Mouse (Mus musculus) fibroblast of lung, adult 2 months (primary cell): Measurements from ENCODE around the gene Ddx56.

Experiments
- DNase-seq: peaks from one replicate; pipeline ENCODE4 v3.0.0-alpha.2; 2011; ENCODE audit warnings: low read depth

Ddx56 gene

DNA sequence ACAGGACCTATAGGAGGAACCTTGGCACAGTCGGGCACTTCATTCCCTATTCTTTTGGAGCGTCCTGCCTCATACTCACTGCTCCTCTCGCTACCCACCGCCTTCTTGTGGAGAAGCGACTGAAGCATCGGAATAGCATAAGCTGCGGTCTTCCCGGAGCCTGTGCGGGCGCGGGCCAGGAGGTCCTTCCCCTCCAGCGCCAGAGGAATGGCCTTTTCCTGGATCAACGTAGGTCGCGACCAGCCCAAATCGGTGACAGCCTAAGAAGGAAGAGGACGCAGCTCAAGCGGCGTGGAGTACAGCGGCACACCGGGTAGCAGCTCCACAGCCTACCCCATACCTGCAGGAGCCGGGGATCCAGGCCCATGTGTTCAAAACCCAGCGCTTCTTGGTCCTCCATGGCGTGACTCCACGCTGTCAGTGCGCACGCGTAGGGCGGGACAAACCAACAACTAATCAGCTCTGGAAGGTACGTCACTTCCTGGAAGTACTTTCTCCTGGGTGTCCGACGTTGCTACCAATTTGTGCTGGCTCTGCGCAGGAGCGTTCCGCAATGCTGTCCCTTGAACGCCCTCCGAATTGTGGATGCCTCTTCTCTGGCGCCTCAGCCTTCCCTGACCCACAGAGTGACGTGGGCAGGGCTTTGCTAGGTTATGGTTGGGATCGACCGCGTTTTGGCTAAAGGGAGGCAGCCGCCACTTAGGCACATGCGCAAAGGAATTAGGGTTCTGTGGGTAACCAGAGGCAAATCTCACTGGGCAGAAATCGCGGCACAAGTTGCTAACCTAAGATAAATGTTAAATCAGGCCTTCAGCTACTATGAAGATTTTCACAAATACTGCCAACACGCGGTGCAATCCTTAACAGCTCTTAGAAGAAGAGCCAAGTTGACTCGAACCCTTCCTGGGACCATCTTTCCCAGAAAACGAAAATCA lies at the start of gene Ddx56:
Gene Ddx56, minus strand, starts transcription at position 453 of the 935 bp plus-strand sequence.
- peak; percentile 87 for DNase-seq

DNA sequence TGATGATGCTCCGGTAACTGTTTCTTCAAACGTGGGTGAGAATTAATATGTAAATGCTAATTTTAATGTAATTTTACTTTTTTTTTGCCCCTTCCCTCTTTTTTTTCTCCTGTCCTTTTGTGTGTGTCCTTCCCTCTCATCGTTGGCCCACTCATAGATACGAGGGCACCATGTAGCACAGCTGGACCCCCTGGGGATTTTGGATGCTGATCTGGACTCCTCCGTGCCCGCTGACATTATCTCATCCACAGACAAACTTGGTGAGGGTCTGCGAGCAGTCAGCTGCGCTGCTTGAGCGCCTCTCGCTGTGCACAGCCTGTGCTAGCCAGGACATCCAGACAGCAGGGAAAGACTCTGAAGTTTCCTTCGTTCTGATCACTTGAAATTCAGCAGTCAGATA lies 49.2 kb upstream of the Ddx56 start:
- no peak for DNase-seq

DNA sequence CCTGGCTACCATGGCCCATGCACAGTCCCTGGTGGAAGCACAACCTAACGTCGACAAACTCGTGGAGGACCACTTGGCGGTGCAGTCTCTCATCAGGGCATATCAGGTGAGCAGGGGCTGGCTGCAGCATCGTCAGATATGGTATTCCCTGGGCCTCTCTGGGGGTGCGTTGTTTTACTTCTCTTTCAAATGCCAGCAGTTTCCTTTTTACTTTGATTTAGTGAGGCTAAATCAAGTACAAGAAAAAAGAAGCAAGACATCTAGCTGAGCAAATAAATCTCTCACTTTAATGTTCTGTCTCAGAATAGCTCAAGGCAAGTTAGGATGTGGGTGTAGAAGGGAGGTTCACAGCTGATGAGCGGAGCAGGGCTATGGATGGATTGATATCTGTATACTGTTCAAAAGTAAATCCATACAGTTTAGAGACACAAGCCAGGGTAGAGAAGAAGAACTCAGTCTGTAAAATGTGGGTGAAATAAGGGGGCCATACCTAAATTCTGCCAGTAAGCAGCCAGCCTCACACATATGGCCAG lies 46.4 kb upstream of the Ddx56 start:
- DNase-seq: no peak

DNA sequence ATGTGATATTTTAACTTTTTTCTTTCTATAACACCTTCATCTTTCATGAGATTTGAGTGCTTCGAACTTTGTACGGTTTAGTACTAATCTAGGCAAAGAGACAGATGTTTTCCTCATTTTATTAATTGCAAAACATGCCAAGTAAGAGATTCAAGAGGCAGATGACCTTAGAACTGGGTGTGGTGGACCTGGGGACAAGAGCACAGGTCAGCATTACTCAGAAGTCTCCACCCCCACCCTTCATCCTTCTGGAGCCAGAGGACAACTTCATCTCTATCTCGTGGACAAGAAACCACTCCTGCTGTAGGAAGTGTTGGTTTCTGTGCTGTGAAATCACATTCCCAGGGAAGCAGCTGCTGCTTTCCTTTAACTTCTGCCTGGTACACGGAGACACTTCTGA lies 40.6 kb upstream of the Ddx56 start:
- DNase-seq: no peak

DNA sequence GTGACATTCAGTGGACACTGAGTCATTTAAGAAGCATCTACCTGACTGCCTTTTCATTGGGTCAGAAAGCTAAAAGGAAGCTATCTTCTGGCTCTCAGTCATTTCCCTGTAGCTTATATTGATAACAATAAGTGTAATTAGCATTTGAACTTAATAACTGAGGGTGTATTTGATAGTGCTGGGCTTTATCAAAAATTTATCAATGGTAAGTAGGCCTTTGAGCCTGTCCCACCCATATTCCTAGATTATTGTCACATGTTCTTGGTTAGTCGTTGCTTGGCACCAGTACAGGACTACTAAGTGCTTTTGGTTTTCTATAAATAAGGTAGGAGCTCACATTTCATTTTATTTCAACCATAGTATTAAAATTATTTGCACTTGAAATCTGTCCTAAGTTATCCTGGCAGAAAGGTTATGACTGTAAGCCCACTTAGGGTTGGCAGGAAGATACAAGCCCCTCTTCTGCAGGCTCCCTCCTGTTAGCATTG lies 38.4 kb upstream of the Ddx56 start:
- no peak for DNase-seq

DNA sequence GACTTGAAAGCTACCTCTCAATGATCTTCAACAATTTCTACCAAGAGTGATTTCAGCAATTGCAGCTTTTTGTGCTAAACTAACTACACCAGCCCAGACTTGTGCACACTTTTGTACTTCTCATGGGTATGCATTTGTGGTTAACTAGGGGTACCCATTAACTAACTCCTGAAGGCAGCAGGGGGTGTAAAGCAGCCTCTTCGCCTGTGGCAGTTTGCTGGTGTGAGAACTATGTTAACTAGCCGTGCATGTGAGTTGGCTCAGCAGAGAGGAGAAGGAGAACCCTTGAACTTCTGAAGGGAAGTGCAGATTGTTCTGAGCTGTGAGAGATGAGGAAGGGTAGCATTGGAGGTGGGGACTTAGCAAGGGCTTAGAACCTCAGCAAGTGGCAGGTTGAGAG lies 35.2 kb upstream of the Ddx56 start:
- no peak for DNase-seq

DNA sequence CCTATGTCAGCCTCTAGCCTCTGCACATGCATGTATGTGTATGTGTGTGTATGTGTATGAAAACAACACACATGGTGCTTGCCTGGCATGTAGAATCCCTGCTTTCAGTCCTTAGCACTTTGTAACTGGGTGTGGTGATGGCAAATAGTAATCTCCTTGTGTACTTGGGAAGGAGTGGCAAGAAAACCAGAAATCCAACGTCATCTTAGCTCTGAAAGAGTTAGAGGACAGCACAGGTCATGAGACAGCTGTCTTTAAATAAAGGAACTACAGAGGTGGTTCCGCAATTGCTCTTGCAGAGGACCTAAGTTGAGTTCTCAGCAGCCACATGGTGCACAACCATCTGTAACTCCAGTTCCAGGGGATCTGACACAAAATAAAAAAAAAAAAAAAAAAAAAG lies 31.9 kb upstream of the Ddx56 start:
- no peak for DNase-seq

DNA sequence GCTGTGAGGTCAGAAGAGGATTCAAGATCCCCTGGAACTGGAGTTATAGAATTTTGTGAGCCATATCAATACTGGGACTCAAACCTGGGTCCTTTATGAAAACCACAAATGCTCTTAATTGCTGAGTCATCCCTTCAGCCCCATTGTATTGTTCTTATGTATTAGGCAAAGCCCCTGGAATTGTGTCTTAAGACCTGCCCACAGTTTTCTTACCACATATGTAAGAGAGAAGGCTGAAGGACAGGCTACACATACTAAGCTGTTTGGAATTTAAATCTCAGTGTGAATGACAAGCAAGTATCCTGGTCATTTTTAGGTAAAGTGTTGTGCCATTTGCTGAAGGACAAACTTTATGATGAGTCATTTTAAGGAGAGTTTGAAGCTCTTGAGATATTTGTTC lies 28.5 kb upstream of the Ddx56 start:
- DNase-seq: no peak

DNA sequence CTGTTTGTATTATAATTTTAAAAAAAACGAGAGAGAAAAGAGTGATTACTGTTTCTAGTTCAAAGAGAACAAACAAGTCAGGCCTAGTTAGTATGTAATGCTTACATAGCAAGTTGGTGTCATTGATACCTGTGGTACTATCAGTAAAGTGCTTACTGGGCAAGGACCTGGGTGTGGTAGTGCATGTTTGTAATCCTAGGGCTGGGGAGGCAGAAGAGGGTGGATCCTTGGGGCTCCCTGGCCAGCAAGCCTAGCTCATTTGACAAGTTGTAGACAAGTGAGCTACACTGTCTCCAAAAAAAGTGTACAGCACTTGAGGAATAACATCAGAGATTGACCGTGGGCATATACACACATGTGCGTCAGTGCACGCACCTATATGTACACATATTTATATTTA lies 27.1 kb upstream of the Ddx56 start:
- no peak for DNase-seq

DNA sequence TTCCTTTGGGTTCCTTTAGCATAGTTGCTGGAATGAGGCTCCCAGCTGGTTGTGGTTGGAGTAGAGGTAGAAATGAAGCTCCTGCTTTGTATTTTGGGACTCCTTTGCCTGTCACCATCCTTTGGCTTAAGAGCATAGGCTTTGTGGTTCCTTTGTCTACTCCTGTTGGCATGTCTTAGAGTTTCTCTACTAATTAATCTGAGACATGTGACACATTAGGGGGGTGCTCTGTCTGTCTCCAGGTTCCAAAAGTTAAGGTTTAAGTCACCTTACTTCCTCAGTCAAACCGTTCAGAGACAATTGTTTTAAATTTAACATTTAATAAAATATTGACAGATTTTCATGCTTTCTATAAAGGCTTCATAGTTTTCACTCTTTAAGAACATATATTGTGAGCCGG lies 26.0 kb upstream of the Ddx56 start:
- DNase-seq: no peak

DNA sequence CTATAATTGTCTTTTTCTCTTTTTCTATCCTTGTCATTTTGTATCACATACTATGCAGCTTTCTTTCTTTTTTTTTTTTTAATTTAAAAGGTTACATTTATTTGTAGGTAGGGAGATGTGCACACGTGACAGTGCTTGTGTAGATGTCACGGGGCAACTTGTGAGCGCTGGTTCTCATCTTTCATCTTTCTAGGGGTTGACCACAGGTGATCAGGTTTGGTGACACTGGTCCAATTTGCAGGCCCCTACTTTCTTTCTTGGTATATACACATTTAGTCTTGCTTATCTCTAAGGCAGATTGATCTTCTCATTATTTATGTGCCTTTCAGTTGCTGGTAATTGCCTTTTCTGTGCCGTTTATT lies 25.4 kb upstream of the Ddx56 start:
- DNase-seq: no peak

DNA sequence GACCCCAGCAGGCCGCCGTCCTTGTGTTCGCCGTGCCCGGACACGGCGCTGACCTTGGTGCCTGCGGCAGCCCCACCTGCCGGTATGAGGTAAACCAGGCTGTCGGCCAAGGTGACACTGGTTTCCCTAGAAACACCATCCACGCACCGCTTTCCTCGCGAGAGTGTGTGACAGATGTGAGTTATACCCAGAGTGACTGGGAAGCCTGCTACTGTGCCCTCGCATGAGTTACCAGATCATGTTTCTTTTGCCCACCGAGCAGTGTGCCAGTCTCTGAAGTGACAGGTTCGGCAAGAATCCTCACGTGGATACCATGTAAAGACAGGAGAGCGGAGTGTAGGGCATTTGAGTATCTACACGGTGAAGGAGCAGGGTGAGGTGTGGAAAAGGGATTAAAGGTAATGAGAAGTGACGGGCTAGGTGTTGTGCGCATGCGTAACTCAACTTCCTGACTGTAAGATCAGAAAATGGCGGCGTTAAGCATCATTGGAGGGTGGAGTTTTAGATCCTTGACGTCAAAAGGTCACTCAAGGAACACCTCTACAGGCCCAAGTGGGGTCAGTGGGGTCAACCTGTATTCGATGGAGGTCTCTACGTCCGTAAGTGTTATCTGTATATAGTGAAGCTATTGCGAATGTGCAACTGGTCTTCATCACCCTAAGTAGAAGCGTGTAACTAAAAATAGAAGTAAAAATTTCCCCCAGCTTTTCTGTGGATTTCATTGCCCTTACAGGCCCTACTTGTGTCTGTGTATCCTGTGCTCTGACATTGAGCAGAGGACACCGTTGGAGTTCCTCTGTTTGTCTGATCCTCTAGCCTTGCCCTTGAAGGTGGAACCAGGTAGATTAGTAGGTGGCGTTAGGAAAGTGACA lies 24.8 kb upstream of the Ddx56 start:
- peak; percentile 64 for DNase-seq

DNA sequence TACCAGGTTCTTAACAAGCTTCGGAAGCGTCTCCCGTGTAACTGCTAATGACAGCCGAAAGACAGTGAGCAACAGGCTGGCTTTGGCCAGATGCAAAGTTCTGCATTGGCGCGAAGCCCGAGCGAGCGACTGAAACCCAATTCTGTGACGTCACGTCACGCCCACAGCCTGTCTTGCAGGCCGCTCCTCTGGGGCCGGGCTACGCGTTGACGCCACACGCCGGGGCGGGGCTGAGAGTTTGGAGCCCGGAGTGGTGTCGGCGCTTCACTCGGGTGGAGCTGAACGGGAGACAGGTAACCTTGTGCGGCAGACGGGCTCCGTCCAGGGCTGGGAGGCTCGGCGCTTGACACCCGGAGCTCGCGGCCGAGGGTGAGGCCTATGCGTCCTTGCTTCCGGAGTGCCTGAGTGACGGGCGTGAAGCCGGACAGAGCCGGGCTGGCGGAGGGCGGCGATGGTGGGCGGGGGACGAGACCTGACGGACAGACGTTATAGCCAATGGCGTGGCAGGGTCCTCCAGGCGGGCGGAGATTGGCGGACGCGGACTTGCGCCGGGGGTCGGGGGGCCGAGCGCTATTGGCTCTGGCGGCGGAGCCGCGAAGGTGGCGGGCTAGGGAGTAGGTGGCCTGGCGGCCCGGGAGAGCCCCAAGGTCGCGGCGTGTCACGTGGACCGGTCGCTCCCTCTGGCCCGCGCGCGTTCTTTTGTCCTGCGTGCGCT lies 24.0 kb upstream of the Ddx56 start, which contains the start of gene Ogdh:
Gene Ogdh, plus strand, starts transcription at position 233 of the 715 bp plus-strand sequence.
- peak; percentile 86 for DNase-seq

DNA sequence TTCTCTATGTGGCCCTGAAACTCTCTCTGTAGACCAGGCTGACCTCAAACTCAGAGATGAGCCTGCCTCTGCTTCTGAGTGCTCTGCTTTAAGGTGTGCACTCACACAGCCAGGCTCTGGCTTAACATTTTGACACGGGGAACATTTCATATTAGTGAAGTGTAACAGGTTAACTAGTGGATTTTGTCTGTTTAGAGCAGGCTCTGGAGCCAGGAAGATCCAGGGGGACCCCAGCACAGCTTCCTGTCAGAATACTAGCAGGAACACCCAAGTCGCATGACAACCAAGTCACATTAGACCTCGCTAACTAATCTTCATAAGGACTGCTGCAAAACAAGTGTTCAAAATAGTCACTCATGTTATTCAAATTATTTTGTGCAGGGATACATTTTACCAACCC lies 23.3 kb upstream of the Ddx56 start:
- no peak for DNase-seq

DNA sequence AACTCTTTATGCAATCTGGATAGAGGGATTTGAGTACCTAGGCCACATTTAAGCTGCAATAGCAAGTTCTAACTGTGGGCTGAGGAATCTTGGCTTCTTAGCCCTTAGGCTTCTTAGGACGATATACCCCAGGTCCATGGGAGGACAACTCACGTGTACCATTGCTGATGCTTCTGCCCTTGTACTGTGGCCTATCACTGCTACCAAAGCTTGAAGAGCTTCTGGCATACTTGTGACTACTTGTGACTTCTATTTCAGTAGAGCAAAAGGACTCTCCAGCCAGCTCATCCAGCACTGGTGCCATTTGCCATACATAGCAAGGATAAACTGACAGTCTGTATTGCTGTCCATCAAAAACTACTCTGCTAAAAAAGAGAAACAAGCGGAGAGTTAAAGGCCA lies 22.6 kb upstream of the Ddx56 start:
- DNase-seq: no peak

DNA sequence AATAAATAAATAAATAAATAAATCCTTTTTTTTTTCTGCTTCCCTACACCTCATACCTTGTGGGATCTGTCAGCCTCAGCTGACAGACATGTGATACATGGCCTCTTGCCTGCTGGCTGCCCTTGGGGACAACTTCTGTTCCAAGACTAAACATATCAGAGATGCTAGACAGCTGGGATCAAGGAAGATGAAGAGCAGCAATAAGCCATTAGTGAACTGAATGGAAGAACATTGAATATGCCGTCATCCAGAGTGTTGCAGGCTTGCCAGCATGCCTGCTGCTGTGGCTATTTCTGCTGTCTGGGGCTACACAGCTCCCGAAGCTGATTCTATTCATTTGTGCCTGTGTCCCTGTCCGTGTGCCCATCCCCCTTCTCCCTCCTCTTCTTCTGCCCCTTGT lies 15.4 kb upstream of the Ddx56 start:
- no peak for DNase-seq

DNA sequence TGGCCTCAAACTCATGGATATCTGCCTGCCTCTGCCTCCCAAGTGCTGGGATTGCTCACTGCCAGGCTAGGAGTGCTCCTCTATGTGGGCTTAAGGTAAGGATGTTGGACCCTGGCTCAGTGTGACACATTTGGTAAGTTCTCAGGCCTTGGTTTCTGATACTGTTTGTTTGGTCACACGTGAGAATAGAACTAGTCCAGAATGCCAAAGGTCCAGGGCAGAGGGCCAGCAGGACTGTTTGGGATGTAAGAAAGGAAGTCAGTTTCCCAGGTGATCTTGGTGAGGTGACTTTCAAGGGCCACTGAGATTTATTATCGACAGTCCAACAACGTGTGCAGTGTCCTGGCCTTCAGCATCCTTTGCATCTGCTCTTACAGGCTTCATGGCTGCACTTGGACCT lies 8.9 kb upstream of the Ddx56 start:
- DNase-seq: no peak

DNA sequence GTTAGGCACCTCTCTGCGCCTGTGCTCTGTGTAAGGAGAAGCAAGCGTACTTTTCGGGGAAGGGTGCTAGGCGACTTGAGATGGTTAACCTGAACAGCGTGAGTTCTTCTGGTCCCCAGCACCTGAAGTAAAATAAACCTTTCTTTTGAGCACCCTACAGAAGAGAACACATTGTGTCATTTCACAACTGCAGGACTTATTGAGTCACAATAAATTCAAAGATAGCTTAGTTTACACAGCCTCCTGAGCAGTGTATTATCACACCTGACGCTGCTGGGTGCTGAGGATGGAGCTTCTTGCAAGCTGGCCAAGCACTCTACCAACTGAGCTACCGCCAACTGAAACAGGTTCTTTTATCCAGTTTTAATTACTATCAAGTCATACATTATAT lies 7.5 kb upstream of the Ddx56 start:
- no peak for DNase-seq

DNA sequence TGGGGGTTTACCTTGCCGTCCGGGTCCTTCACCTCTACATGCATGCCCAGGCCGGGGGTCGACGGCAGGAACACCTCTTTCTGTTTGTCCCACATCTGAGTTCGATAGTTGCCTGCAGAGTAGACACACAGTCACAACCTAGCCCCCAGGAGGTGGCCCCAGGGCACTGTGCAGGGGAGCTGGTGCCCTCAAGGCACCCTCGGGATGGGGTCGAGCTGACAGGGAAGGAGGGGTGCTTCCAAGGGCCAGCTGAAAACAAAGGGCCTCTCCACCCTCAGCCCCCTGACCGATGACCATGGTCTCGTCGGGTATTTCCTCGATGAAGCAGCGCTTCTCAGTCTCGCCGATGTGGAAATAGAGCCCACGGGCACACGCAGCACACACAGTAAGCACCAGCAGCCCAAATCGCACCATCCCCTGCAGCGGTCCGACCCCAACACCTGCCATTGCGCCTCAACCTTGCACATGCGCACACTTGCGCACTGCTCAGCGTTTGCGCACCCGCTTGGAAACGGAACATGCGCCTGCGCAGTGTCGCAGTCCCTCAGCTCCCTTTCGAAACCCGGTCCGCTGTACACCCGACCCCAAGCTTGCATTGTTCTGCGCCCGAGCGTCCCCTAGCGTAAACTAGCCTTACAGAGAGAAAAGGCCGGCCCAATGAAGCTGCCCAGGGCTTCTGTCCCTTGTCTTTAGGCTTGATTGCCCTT lies 7.0 kb upstream of the Ddx56 start, which contains the start of gene Tmed4:
Gene Tmed4, minus strand, starts transcription at position 484 of the 707 bp plus-strand sequence.
- peak; percentile 89 for DNase-seq

DNA sequence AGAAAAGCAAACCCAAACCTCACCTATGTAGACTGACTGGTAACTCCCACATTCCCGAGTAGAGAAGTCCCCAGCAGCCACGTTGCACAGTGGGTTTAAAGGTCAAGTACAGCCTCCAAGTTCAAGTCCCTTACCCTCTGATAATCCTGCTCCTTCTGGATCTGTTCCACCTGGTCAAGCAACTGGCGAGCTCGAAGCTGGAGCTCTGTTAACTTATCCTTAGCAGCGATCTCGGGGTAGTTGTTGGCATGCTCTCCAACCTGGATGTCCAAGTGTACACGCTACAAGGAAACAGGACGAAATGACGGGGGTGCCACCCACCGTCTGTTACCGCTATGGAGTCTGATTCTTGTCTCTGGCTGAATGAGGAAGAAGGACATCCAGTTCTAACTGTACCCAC lies 6.0 kb upstream of the Ddx56 start:
- no peak for DNase-seq

DNA sequence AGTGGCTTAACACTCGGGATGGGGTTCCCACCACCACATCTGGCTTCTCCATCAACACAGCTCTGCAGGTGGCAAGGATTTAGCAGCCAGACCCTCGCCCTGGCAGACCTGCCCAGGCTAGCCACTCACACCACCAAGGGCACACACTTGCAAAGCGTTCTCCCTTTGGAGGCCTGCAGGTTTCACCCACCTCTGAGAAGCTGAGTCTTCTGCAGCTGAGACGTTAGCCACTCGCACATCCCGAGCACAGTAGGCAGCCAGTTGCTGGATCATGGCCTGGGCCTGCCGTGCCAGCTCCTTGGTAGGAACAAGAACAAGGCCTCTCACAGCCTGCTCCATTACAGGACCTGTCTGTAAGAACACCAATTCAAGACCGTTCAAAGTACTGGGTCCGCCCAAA lies 951 bp downstream of the Ddx56 start:
- no peak for DNase-seq
